Mouse (Mus musculus) left cerebral cortex, postnatal 36 days (tissue): ENCODE measurements around the gene Klf12. TPM values are rescaled to one million over a fixed set of nuclear protein-coding genes. Genes with fewer than 3 reads are reported as not detected.
A peak's percentile ranks its signal among the peaks of the same experiment; 100 is the strongest.

Source experiments
- DNase-seq, 2 experiments: peaks; one replicate each; pipeline ENCODE4 v3.0.0; 2021 to 2022; ENCODE audit warnings: low spot score in 2 of 2, mixed read lengths in 1 of 2
- intact Hi-C: fragments of 180-260 bp; cut with DNase I; formaldehyde crosslinking; loops from one replicate; pipeline ENCODE4 v1.15.1; 2025
- total RNA-seq, 2 experiments: library from RNA; stranded (reverse); gene quantifications; 2 replicates each; pipeline ENCODE4 v1.2.3; 2021

Gene Klf12
- total RNA-seq = 10 to 100 TPM; 44.7 to 54.4 TPM

GRCm38 (mm10) chr14:100284119-100284860, at the start of gene Klf12:
Gene Klf12, minus strand, starts transcription at chr14:100284679.
- intact Hi-C loops = loop anchor here (1.0 to 10.0 kb wide), 3 partner anchors 72 to 1091 kb away; no protein-coding TSS in a partner anchor
- peak; percentile 80 to 82 for DNase-seq

- intact Hi-C loops = no loop called here
Observed at GRCm38 (mm10) chr14:100333369-100333768, 48.9 kb upstream of the Klf12 start.

GRCm38 (mm10) chr14:100328602-100329276, 44.3 kb upstream of the Klf12 start:
- intact Hi-C loops = no loop called here
- DNase-seq = no peak

More at GRCm38 (mm10) chr14:100333369-100333768, 48.9 kb upstream of the Klf12 start:
- DNase-seq = no peak

GRCm38 (mm10) chr14:100324303-100324702, 39.8 kb upstream of the Klf12 start:
- no peak for DNase-seq
- intact Hi-C loops = no loop called here

GRCm38 (mm10) chr14:100322012-100322411, 37.5 kb upstream of the Klf12 start:
- DNase-seq = no peak

GRCm38 (mm10) chr14:100316780-100317179, 32.3 kb upstream of the Klf12 start:
- no peak for DNase-seq
- intact Hi-C loops = no loop called here

More at GRCm38 (mm10) chr14:100322012-100322411, 37.5 kb upstream of the Klf12 start:
- intact Hi-C loops = no loop called here

GRCm38 (mm10) chr14:100314099-100314498, 29.6 kb upstream of the Klf12 start:
- intact Hi-C loops = no loop called here
- DNase-seq = no peak

GRCm38 (mm10) chr14:100300905-100301304, 16.4 kb upstream of the Klf12 start:
- intact Hi-C loops = no loop called here
- DNase-seq = no peak

GRCm38 (mm10) chr14:100298892-100299291, 14.4 kb upstream of the Klf12 start:
- intact Hi-C loops = no loop called here

GRCm38 (mm10) chr14:100286586-100287241, 2.2 kb upstream of the Klf12 start:
- DNase-seq = peak; percentile 49 to 64
- intact Hi-C loops = loop anchor here (5.0 to 10.0 kb wide), 3 partner anchors 339 to 1366 kb away; partner anchors contain the start of gene Uchl3

More at GRCm38 (mm10) chr14:100298892-100299291, 14.4 kb upstream of the Klf12 start:
- DNase-seq = no peak

- intact Hi-C loops = loop anchor here (5.0 to 10.0 kb wide), 3 partner anchors 339 to 1366 kb away; partner anchors contain the start of gene Uchl3
- DNase-seq = peak; percentile 74 to 78
Observed at GRCm38 (mm10) chr14:100285656-100286585, 1.4 kb upstream of the Klf12 start.

- intact Hi-C loops = loop anchor here (1.0 to 10.0 kb wide), 5 partner anchors 73 to 1367 kb away; partner anchors contain the start of gene Uchl3
- peak; percentile 72 to 75 for DNase-seq
Observed at GRCm38 (mm10) chr14:100284861-100285655, 579 bp upstream of the Klf12 start.

GRCm38 (mm10) chr14:100283411-100284118, 914 bp downstream of the Klf12 start:
- intact Hi-C loops = loop anchor here (1.0 to 10.0 kb wide), 3 partner anchors 71 to 1091 kb away; no protein-coding TSS in a partner anchor
- DNase-seq = peak in 1 of 2 experiments; percentile 30

- DNase-seq = no peak
- intact Hi-C loops = loop anchor here (5.0 to 10.0 kb wide), 2 partner anchors 70 to 1092 kb away; no protein-coding TSS in a partner anchor
Observed at GRCm38 (mm10) chr14:100282651-100283050, 1.8 kb downstream of the Klf12 start.

- intact Hi-C loops = loop anchor here (5.0 to 10.0 kb wide), 2 partner anchors 69 to 1093 kb away; no protein-coding TSS in a partner anchor
Observed at GRCm38 (mm10) chr14:100281734-100282133, 2.7 kb downstream of the Klf12 start.

GRCm38 (mm10) chr14:100274179-100274578, 10.3 kb downstream of the Klf12 start:
- intact Hi-C loops = no loop called here
- DNase-seq = no peak

More at GRCm38 (mm10) chr14:100281734-100282133, 2.7 kb downstream of the Klf12 start:
- no peak for DNase-seq

GRCm38 (mm10) chr14:100260531-100260930, 23.9 kb downstream of the Klf12 start:
- intact Hi-C loops = no loop called here
- no peak for DNase-seq
